Mouse (Mus musculus) lung, postnatal 0 days (tissue): ENCODE data around the gene Vmn2r45.
"Not testable (repeated sequence)": the region's sequence is repeated elsewhere in the genome, so short reads cannot be mapped to it uniquely, and the experiment has no call there.

Experiments
- CTCF ChIP-seq: IDR thresholded peaks from 2 replicates; pipeline ENCODE4 v1.5.1; 2016; ENCODE audit warnings: antibody characterized with exemption, mild to moderate bottlenecking
- EP300 ChIP-seq: IDR thresholded peaks from 2 replicates; pipeline ENCODE4 v1.6.1; 2016; ENCODE audit warnings: antibody characterized with exemption, mild to moderate bottlenecking, control low read depth

GRCm38 (mm10) chr7:8488975-8489374 is at the start of gene Vmn2r45:
- TF ChIP-seq CTCF, EP300: not testable (repeated sequence)
